Mouse (Mus musculus) testis, adult 2 months (tissue): ENCODE measurements around the gene Itgal. TPM values are rescaled to one million over a fixed set of nuclear protein-coding genes. Genes with fewer than 3 reads are reported as not detected.
A peak's percentile ranks its signal among the peaks of the same experiment; 100 is the strongest.

Experiments used
- H3K27ac ChIP-seq: fragments of 200-500 bp; 2 replicates; pipeline ENCODE4 v1.5.1; 2012; ENCODE audit warnings: low read depth, low read length; ENCODE audit not compliant: control insufficient read depth, insufficient read depth
- H3K27me3 ChIP-seq: fragments of 200-500 bp; 2 replicates; pipeline ENCODE4 v1.6.1; 2012; ENCODE audit warnings: mild to moderate bottlenecking, low read length, moderate library complexity; ENCODE audit not compliant: control insufficient read depth, insufficient read depth
- H3K36me3 ChIP-seq: fragments of 200-500 bp; 2 replicates; pipeline ENCODE4 v1.6.1; 2012; ENCODE audit warnings: mild to moderate bottlenecking, low read length; ENCODE audit not compliant: control insufficient read depth, insufficient read depth
- H3K4me1 ChIP-seq: fragments of 200-500 bp; 2 replicates; pipeline ENCODE4 v1.6.1; 2012; ENCODE audit warnings: low read length; ENCODE audit not compliant: control insufficient read depth, insufficient read depth
- H3K4me3 ChIP-seq: fragments of 200-500 bp; 2 replicates; pipeline ENCODE4 v1.5.1; 2012; ENCODE audit warnings: low read depth, mild to moderate bottlenecking, low read length, moderate library complexity, mixed read lengths; ENCODE audit not compliant: control insufficient read depth
- CTCF ChIP-seq: fragments of 200-500 bp; IDR thresholded peaks from 2 replicates; pipeline ENCODE4 v1.5.1; 2012; ENCODE audit warnings: low read depth, mild to moderate bottlenecking, inconsistent platforms, low read length, moderate library complexity; ENCODE audit not compliant: control insufficient read depth, insufficient read depth, insufficient replicate concordance
- POLR2A ChIP-seq: fragments of 200-500 bp; IDR thresholded peaks from 2 replicates; pipeline ENCODE4 v1.6.1; 2012; ENCODE audit warnings: low read depth, mild to moderate bottlenecking, inconsistent platforms, low read length, moderate library complexity; ENCODE audit not compliant: control insufficient read depth
- polyA plus RNA-seq: library from polyadenylated mRNA; depleted of rRNA; stranded (reverse); fragments of >200 nt; gene quantifications from 2 replicates; pipeline ENCODE4 v1.2.3, GENCODE M21; 2012

Gene Itgal
- polyA plus RNA-seq, 1 experiment = 0.79 TPM

GRCm38 (mm10) chr7:127343351-127344019 lies 47.4 kb downstream of the Itgal start:
- Histone ChIP-seq H3K36me3 (no peaks in the 10 kb centered on the region; the same call in 1 of the 2 replicates), H3K27me3 (no peaks in the 10 kb centered on the region), H3K4me1 (peaks cover 21% of the 10 kb centered on the region), H3K27ac (peak overlapping the region; percentile 60; the same call in 1 of the 2 replicates), H3K4me3 (peak overlapping the region; percentile 87)
- no peak for TF ChIP-seq CTCF
- TF ChIP-seq POLR2A = no peak

GRCm38 (mm10) chr7:127344371-127344770 lies 48.3 kb downstream of the Itgal start:
- TF ChIP-seq POLR2A (no peak), CTCF (no peak)
- H3K27ac ChIP-seq = no peak overlapping the region; the same call in 1 of the 2 replicates
- peak overlapping the region; percentile 87 for H3K4me3 ChIP-seq

DNA sequence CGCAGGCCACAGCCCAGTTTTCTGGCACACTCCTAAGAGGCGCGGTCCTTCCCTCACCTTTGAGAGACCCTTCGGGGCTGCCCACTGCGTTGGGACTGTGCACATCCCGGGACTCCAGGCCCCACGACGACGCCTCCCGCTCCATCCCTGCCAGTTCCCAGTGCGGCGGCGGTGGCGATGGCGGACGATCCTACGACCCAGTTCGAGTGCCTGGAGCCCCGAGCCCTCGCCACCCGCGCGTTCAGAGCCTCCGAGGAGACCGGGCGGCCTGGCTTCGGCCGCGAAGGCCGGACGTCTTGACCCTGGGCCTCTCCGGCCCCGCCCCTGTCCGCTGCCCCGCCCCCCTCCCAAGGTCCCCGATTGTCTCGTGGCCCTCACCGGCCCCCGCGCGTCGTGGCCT lies 49.0 kb downstream of the Itgal start:
- no peaks in the 10 kb centered on the region for H3K27me3 ChIP-seq
- no peak for TF ChIP-seq CTCF
- TF ChIP-seq POLR2A = peak; percentile 40; the same call in 1 of the 2 replicates
- H3K36me3 ChIP-seq = no peaks in the 10 kb centered on the region; the same call in 1 of the 2 replicates
- peaks cover 21% of the 10 kb centered on the region for H3K4me1 ChIP-seq
- peak overlapping the region; percentile 87 for H3K4me3 ChIP-seq
- peak overlapping the region; percentile 85 for H3K27ac ChIP-seq

More at GRCm38 (mm10) chr7:127344371-127344770, 48.3 kb downstream of the Itgal start:
- peaks cover 21% of the 10 kb centered on the region for H3K4me1 ChIP-seq
- no peaks in the 10 kb centered on the region; the same call in 1 of the 2 replicates for H3K36me3 ChIP-seq
- no peaks in the 10 kb centered on the region for H3K27me3 ChIP-seq

DNA sequence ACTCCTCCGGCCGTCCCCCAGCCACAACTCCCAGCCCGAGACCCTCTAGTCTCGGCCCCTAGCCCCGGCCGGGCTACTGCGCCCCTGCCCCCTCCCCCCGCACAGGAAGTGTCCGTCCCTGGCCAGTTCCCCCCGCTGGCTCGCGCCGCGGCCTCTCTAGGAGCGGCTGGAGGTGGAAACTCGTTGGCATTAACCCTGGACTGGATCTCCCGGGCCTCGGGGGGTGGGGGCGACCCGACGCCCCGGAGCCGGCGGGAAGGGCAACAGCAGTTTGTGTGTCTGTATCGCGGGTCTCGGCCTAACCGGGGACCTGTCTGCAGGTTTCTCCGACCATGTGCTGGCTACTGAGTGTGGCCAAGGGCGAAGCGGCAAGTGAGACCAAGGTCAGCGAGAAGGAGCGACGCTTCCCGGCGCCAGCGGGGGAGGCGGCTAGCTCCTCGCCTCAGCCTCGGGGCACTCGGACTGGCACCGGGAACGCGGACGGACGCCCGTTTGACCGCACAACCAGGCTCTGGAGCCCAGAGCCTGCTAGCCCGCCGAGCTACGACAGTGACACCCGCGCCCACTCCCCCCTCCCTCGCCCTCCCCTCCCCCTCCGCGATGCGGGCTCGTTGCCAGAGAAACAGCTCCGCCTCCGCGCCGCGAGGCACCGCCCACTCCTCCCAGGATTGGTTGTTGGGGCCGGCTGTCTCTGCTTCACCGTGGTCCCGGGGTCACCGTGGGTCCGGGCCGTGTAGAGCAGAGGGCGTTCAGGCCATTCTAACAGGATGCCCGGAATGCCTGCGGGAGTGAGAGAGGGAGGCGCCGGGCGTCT lies 49.7 kb downstream of the Itgal start, which contains the start of gene Zfp768:
TSS of gene Zfp768 (minus strand) at position 78 of the 814 bp plus-strand sequence.
- Histone ChIP-seq H3K27me3 (no peaks in the 10 kb centered on the region), H3K4me3 (peak within 1 kb of the TSS; percentile 87), H3K36me3 (no peaks in the 10 kb centered on the region; the same call in 1 of the 2 replicates), H3K27ac (peak within 1 kb of the TSS; percentile 94), H3K4me1 (peaks cover 21% of the 10 kb centered on the region)
- no peak for TF ChIP-seq CTCF
- TF ChIP-seq POLR2A = peak; percentile 69

DNA sequence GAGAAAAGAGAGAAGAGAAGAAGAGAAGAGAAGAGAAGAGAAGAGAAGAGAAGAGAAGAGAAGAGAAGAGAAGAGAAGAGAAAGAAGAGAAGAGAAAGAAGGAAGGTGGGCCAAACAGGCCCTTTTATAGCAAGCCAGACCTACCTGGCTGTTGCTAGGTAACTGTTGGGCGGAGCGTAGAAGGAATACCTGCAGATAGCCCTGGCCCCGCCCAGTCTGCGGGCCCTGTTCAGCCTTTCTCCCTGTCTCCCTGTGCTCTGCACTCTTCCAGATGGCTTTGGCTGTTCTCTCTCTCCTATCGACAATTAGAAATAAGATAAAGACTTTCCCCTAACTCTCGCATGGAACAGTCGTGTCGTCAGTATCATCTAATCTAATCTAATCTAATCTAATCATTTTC lies 50.6 kb downstream of the Itgal start:
- H3K36me3 ChIP-seq = no peaks in the 10 kb centered on the region; the same call in 1 of the 2 replicates
- no peak for TF ChIP-seq POLR2A
- TF ChIP-seq CTCF = no peak
- peak overlapping the region; percentile 87 for H3K4me3 ChIP-seq
- peak overlapping the region; percentile 87 for H3K27ac ChIP-seq
- no peaks in the 10 kb centered on the region for H3K27me3 ChIP-seq
- H3K4me1 ChIP-seq = peaks cover 20% of the 10 kb centered on the region

DNA sequence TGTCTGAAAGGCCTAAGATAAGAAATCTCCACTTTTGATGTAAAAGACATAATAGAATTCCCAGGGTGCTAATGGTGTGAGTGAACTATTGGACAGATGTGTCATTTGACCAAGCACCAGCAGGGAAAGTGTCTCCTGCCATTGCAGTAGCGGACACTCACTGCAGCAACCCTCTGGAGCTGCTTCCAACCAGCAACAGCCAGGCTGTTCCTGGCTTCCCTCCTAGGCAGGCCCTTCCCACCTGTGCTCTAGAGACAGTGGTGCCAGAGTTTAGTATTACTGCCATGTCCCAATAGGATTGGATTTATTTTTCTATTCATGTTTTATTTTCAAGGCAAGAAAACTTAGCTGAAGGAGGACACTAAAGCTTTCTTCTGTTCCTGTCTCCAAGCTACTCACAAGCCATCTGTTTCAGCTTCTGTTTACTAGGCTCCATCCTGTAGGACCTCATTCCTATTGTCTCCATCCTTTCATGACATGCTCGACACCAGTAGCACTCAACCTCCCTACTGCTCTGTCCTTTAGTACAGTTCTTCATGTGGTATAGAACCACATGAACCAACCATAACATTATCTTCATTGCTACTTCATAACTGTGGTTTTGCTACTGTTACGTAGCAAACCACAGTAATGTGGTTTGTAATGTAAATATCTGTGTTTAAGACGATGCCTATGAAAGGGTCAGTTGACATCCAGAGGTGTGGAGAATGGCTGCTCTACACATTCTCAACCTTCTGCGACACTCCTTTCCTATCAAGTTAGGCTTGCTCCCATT lies 55.4 kb downstream of the Itgal start:
- Histone ChIP-seq H3K4me3 (no peak overlapping the region), H3K4me1 (peaks cover 4% of the 10 kb centered on the region), H3K36me3 (no peaks in the 10 kb centered on the region), H3K27ac (no peak overlapping the region), H3K27me3 (no peaks in the 10 kb centered on the region)
- TF ChIP-seq POLR2A (no peak), CTCF (no peak)

DNA sequence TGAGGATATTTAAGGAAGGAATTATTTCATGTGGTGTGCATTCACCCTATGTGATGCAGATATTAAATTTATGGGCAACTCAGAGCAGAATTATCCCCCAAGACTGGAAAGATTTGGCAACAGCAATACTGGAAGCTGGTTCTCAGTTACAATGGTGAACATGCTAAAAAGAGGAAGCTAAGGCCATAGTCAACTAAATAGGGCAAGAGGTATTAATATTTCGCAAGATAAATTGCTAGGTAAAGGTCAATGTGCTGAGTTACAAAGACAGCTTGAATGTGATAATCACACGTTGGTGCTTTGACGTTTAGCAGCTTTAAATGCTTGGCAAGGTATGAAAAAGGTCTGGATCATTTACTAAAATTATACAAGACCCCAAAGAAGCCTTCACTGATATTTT lies 59.7 kb downstream of the Itgal start:
- no peaks in the 10 kb centered on the region for H3K27me3 ChIP-seq
- H3K4me1 ChIP-seq = no peaks in the 10 kb centered on the region
- H3K36me3 ChIP-seq = no peaks in the 10 kb centered on the region
- no peak overlapping the region for H3K27ac ChIP-seq
- TF ChIP-seq POLR2A = no peak
- no peak for TF ChIP-seq CTCF
- no peak overlapping the region for H3K4me3 ChIP-seq
